Mouse (Mus musculus) activated CD4-positive, CD25-positive, alpha-beta regulatory T cell (primary cell): ENCODE measurements around the gene Clec2i. TPM values are rescaled to one million over a fixed set of nuclear protein-coding genes. Genes with fewer than 3 reads are reported as not detected.

Experiments used
- polyA plus RNA-seq, 2 experiments: library from polyadenylated mRNA; unstranded; fragments of 100-300 nt; shearing (Covaris generic); gene quantifications; one replicate each; pipeline ENCODE4 v1.2.1; 2017

Gene Clec2i
- 10 to 100 TPM; 75.1 to 77.5 TPM for polyA plus RNA-seq

GRCm38 (mm10) chr6:128887091-128887790, at the start of gene Clec2i:
Gene Clec2i (plus strand): TSS chr6:128887588.

GRCm38 (mm10) chr6:128890948-128891355, 3.6 kb downstream of the Clec2i start, which contains the start of gene BC035044:
Gene BC035044 (minus strand): TSS chr6:128891126.

GRCm38 (mm10) chr6:128934081-128934480, 46.7 kb downstream of the Clec2i start, which contains the start of gene Clec2g:
Gene Clec2g (plus strand): TSS chr6:128934381.

Other genes with a start within 250 kb of the Clec2i start
- gene Clec2h, start 225.2 kb upstream of the Clec2i start, polyA plus RNA-seq: under 1 TPM in 1 of 2 experiments, not detected in 1; 0.61 TPM
- not detected for gene Klrb1, start 164.5 kb upstream of the Clec2i start, polyA plus RNA-seq
- gene Klrb1c, start 98.4 kb upstream of the Clec2i start, polyA plus RNA-seq: 1 to 10 TPM; 1.4 to 3.6 TPM
- gene Gm44511, start 61.3 kb upstream of the Clec2i start, polyA plus RNA-seq: not detected
- under 1 TPM in 1 of 2 experiments, not detected in 1; 0.15 TPM for gene Klrb1b, start 61.3 kb upstream of the Clec2i start, polyA plus RNA-seq
- gene BC035044, start 3.5 kb downstream of the Clec2i start, polyA plus RNA-seq: 1 to 10 TPM; 1.2 to 1.8 TPM
- gene Clec2g, start 46.8 kb downstream of the Clec2i start, polyA plus RNA-seq: under 1 TPM in 1 of 2 experiments, not detected in 1; 0.25 TPM
- gene Klrb1f, start 158.3 kb downstream of the Clec2i start, polyA plus RNA-seq: 1 to 10 TPM; 4.5 to 7.1 TPM
- gene Clec2e, start 213.3 kb downstream of the Clec2i start, polyA plus RNA-seq: not detected